In the genomic region with DNA sequence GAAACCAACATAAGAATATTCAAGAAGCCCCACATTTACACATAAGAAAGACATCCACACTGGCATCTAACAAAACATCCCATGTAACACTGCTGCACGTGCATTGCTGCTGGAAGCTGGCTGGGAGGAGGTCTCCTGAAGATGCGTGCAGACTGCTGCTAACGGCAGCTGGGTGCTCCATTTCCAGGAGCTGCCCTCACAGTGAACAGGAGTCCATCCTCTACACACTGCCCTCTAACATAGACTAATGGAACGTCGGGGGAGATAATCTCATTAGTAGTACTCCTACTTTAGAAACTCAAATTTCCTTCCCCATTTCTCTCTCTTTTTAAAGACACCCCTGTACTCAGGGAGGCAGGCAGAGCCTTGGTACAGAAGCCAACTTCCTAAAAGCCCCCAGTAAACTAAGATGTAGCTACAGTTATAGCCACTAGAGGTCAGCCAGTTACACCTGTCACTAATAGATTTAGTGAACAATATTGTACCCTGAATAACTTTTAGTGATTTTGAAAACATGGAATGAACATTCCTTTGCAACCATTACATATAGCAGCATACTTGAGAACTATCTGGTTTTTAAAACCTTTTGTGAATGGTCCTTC, we compare ENCODE assay signal across 10 mouse cellular contexts.
DNase-seq lines count a peak whose midpoint lies in the region; ATAC-seq and TF ChIP-seq lines count a peak whose summit lies in the region.
"Had no signal": no experiment of that assay in that cellular context is flagged by ENCODE, and none has a peak within 500 bp of the region (broad histone marks: within the 10 kb centered on the region; RNA-seq: fewer than 3 reads in every experiment).

No protein-coding gene starts in this region.

- WGBS in hindbrain, embryonic 12.5 days, result 57% methylated on average over 5 of the region's 5 CpGs
- 67% methylated on average over 5 of the region's 5 CpGs for WGBS in hindbrain, embryonic 10.5 days
- 55% methylated on average over 5 of the region's 5 CpGs for WGBS in thymus, adult 2 months
- WGBS in forebrain, embryonic 13.5 days, result 47% methylated on average over 5 of the region's 5 CpGs
- WGBS in stomach, postnatal 0 days, result 58% methylated on average over 5 of the region's 5 CpGs

- no peak for TF ChIP-seq CTCF in thymus, adult 2 months (IDR thresholded peaks at IDR 0.05; ENCODE audit: borderline replicate concordance, control insufficient read depth, extremely low read depth, insufficient read depth, low read length, poor library complexity)
- TF ChIP-seq CTCF in stomach, postnatal 0 days (IDR thresholded peaks at IDR 0.05; ENCODE audit: low read depth), result peak; percentile 70

- no peak for TF ChIP-seq POLR2A in thymus, adult 2 months (IDR thresholded peaks at IDR 0.05; ENCODE audit: control insufficient read depth, extremely low read depth, insufficient read depth, low read length, poor library complexity)

- no peak overlapping the region for H3K9ac ChIP-seq in hindbrain, embryonic 12.5 days
- H3K9ac ChIP-seq in forebrain, embryonic 13.5 days, result no peak overlapping the region
- H3K9ac ChIP-seq in stomach, postnatal 0 days (ENCODE audit: low read length), result no peak overlapping the region

- no peaks in the 10 kb centered on the region for H3K36me3 ChIP-seq in hindbrain, embryonic 12.5 days
- no peaks in the 10 kb centered on the region for H3K36me3 ChIP-seq in hindbrain, embryonic 10.5 days
- H3K36me3 ChIP-seq in thymus, adult 2 months (ENCODE audit: control insufficient read depth, insufficient read depth, low read length), result no peaks in the 10 kb centered on the region
- H3K36me3 ChIP-seq in forebrain, embryonic 13.5 days (ENCODE audit: poor library complexity, severe bottlenecking), result no peaks in the 10 kb centered on the region
- no peaks in the 10 kb centered on the region for H3K36me3 ChIP-seq in stomach, postnatal 0 days (ENCODE audit: control insufficient read depth, insufficient read depth, low read length)

- no peak overlapping the region for H3K4me2 ChIP-seq in hindbrain, embryonic 12.5 days (replicated peaks)
- H3K4me2 ChIP-seq in forebrain, embryonic 13.5 days, result no peak overlapping the region
- no peak overlapping the region for H3K4me2 ChIP-seq in stomach, postnatal 0 days (replicated peaks; ENCODE audit: low read depth)

- H3K27me3 ChIP-seq in hindbrain, embryonic 12.5 days, result no peaks in the 10 kb centered on the region
- H3K27me3 ChIP-seq in hindbrain, embryonic 10.5 days (ENCODE audit: insufficient read depth, poor library complexity, severe bottlenecking), result no peaks in the 10 kb centered on the region
- no peaks in the 10 kb centered on the region for H3K27me3 ChIP-seq in thymus, adult 2 months (ENCODE audit: control insufficient read depth, insufficient read depth, low read length)
- no peaks in the 10 kb centered on the region for H3K27me3 ChIP-seq in forebrain, embryonic 13.5 days
- no peaks in the 10 kb centered on the region for H3K27me3 ChIP-seq in stomach, postnatal 0 days (ENCODE audit: control insufficient read depth, insufficient read depth, low read length)

- 0 out of 2 replicates have a peak, but pooled peaks have one; percentile 48 for ATAC-seq in hindbrain, embryonic 12.5 days (ENCODE audit: low FRiP score)
- ATAC-seq in forebrain, embryonic 13.5 days, result peak; percentile 59; the same call in 1 of the 2 replicates
- no peak for ATAC-seq in stomach, postnatal 0 days (ENCODE audit: low FRiP score, low TSS enrichment)

- no peak overlapping the region for H3K4me3 ChIP-seq in hindbrain, embryonic 12.5 days
- H3K4me3 ChIP-seq in hindbrain, embryonic 10.5 days, result no peak overlapping the region
- no peak overlapping the region for H3K4me3 ChIP-seq in thymus, adult 2 months (ENCODE audit: control insufficient read depth, insufficient read depth, low read length)
- no peak overlapping the region for H3K4me3 ChIP-seq in forebrain, embryonic 13.5 days
- H3K4me3 ChIP-seq in stomach, postnatal 0 days (ENCODE audit: low read depth, low read length), result no peak overlapping the region

- no peak for TF ChIP-seq EP300 in stomach, postnatal 0 days (optimal IDR thresholded peaks at IDR 0.05)

- H3K9me3 ChIP-seq in hindbrain, embryonic 12.5 days (replicated peaks), result no peaks in the 10 kb centered on the region
- H3K9me3 ChIP-seq in hindbrain, embryonic 10.5 days, result no peaks in the 10 kb centered on the region
- H3K9me3 ChIP-seq in forebrain, embryonic 13.5 days (replicated peaks), result no peaks in the 10 kb centered on the region
- H3K9me3 ChIP-seq in stomach, postnatal 0 days (ENCODE audit: control insufficient read depth, low read length), result no peaks in the 10 kb centered on the region

- no peak for DNase-seq in hindbrain, embryonic 10.5 days (ENCODE audit: low spot score)
- DNase-seq in thymus, adult 2 months, result peak; percentile 4
- DNase-seq in thymus, postnatal 25 days, result no peak
- DNase-seq in stomach, postnatal 0 days (ENCODE audit: low spot score), result no peak
- no peak for DNase-seq in layer of hippocampus, adult 8-10 months (ENCODE audit: low spot score in 2 of 2)
- DNase-seq in layer of hippocampus, postnatal 10 days (ENCODE audit: low spot score in 2 of 2), result no peak
- DNase-seq: right cerebral cortex, postnatal 4 days had no signal

- 0 out of 2 replicates have a peak, but pooled peaks cover 6% of the 10 kb centered on the region for H3K4me1 ChIP-seq in hindbrain, embryonic 12.5 days
- peaks cover 18% of the 10 kb centered on the region for H3K4me1 ChIP-seq in hindbrain, embryonic 10.5 days (replicated peaks)
- no peaks in the 10 kb centered on the region; the same call in 1 of the 2 replicates for H3K4me1 ChIP-seq in thymus, adult 2 months (replicated peaks; ENCODE audit: control insufficient read depth, insufficient read depth, low read length)
- H3K4me1 ChIP-seq in forebrain, embryonic 13.5 days, result peaks cover 9% of the 10 kb centered on the region
- H3K4me1 ChIP-seq in stomach, postnatal 0 days (replicated peaks; ENCODE audit: control insufficient read depth, insufficient read depth), result no peaks in the 10 kb centered on the region

- no peak overlapping the region for H3K27ac ChIP-seq in hindbrain, embryonic 12.5 days
- H3K27ac ChIP-seq in hindbrain, embryonic 10.5 days, result no peak overlapping the region
- H3K27ac ChIP-seq in thymus, adult 2 months (ENCODE audit: control insufficient read depth, insufficient read depth, low read length), result no peak overlapping the region
- H3K27ac ChIP-seq in forebrain, embryonic 13.5 days, result no peak overlapping the region
- no peak overlapping the region for H3K27ac ChIP-seq in stomach, postnatal 0 days (replicated peaks)
- H3K27ac ChIP-seq: macrophage had no signal
